In the genomic region with DNA sequence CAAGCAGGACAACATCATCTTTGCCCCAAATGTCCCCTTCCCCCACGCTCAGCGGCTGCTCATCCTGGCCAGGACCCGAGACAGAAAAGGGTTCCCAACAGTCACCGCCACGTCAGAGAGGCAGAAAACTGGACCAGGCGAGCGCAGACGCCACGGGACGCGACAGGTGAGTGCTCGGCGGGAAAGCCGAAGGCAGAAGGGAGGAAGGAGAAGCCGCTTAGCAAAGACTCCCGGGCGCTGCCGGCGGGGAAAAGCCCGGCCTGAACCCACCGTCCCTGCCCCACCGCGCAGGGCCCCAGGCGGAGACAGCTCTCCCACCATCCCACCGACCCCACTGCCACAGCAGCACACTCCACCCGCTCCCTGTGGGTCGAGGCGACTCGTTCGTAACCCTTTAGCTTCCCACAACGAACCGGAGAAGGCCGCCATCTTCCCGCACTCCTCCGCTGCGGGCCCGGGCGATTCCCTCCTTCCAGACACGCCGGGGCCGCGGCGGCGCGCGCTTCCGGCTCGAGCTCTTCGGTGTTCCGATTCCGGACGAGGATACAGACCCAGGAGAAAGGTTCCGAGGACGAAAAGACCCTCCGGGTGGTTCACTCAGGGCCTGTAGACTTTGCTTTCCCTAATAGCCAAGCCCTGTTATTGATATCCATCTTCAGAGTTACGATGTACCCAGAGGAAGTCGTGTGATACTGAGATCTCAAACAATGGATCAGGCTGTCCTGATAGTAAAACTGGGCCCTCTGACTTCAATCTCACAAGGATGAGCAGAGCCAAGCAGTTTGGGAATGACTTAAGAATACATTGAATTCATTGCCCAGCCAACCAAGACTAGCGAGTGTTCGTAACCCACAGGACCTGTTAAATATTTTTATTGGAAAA, we compare ENCODE assay signal across 8 mouse cellular contexts. TPM values are rescaled to one million over a fixed set of nuclear protein-coding genes. Genes with fewer than 3 reads are reported as not detected.
DNase-seq lines count a peak whose midpoint lies in the region; ATAC-seq and TF ChIP-seq lines count a peak whose summit lies in the region.

Gene Ddx1, minus strand, starts transcription at position 523 of the 882 bp plus-strand sequence.

- WGBS in forebrain, postnatal 0 days = 4% methylated on average over 59 of the region's 59 CpGs
- 2% methylated on average over 59 of the region's 59 CpGs for WGBS in lung, embryonic 15.5 days

- peaks cover 30% of the 10 kb centered on the region for H3K36me3 ChIP-seq in G1E (replicated peaks)
- H3K36me3 ChIP-seq in forebrain, postnatal 0 days (ENCODE audit: insufficient read depth) = peaks cover 5% of the 10 kb centered on the region
- peaks cover 8% of the 10 kb centered on the region for H3K36me3 ChIP-seq in lung, embryonic 15.5 days

- peak within 1 kb of the TSS; percentile 84 for H3K27ac ChIP-seq in forebrain, postnatal 0 days (ENCODE audit: low read depth, low read length)
- H3K27ac ChIP-seq in lung, embryonic 15.5 days = peak within 1 kb of the TSS; percentile 80

- ATAC-seq in G1E (ENCODE audit: extremely low read depth, insufficient number of reproducible peaks, low FRiP score, poor library complexity, severe bottlenecking) = peak; percentile 87
- ATAC-seq in forebrain, postnatal 0 days = peak; percentile 97
- peak; percentile 92 for ATAC-seq in lung, embryonic 15.5 days (ENCODE audit: borderline replicate concordance, extremely low read depth, low FRiP score, low TSS enrichment)

- DNase-seq in G1E (ENCODE audit: low spot score) = peak; percentile 72
- DNase-seq in cerebellum, adult 18-20 months = peak; percentile 76 to 88
- DNase-seq in forebrain, postnatal 0 days = peak; percentile 93
- DNase-seq in heart, postnatal 4 days = peak; percentile 86
- DNase-seq in layer of hippocampus, adult 8-10 months (ENCODE audit: low spot score in 2 of 2) = peak; percentile 66 to 82
- DNase-seq in ovary, adult 18-20 months (ENCODE audit: low spot score) = peak; percentile 56
- DNase-seq in thymus, postnatal 0 days (ENCODE audit: low spot score) = peak; percentile 76

- H3K27me3 ChIP-seq in G1E (ENCODE audit: insufficient read depth, low read length) = peaks cover 2% of the 10 kb centered on the region
- H3K27me3 ChIP-seq in forebrain, postnatal 0 days (ENCODE audit: insufficient read depth, low read length) = no peaks in the 10 kb centered on the region
- H3K27me3 ChIP-seq in lung, embryonic 15.5 days = no peaks in the 10 kb centered on the region

- peak within 1 kb of the TSS; percentile 93 for H3K9ac ChIP-seq in forebrain, postnatal 0 days
- peak within 1 kb of the TSS; percentile 68 for H3K9ac ChIP-seq in lung, embryonic 15.5 days

- peaks cover 23% of the 10 kb centered on the region for H3K4me1 ChIP-seq in G1E (ENCODE audit: insufficient read depth, low read depth, low read length)
- peaks cover 6% of the 10 kb centered on the region; the same call in 1 of the 2 replicates for H3K4me1 ChIP-seq in forebrain, postnatal 0 days (ENCODE audit: insufficient read depth)
- 0 out of 2 replicates have a peak, but pooled peaks cover 10% of the 10 kb centered on the region for H3K4me1 ChIP-seq in lung, embryonic 15.5 days

- peak within 1 kb of the TSS; percentile 93 for H3K4me3 ChIP-seq in G1E (ENCODE audit: low read depth, low read length)
- H3K4me3 ChIP-seq in forebrain, postnatal 0 days (ENCODE audit: low read depth, low read length) = peak within 1 kb of the TSS; percentile 78
- peak within 1 kb of the TSS; percentile 68 for H3K4me3 ChIP-seq in lung, embryonic 15.5 days

- TF ChIP-seq CTCF in G1E (IDR thresholded peaks at IDR 0.05; ENCODE audit: low read depth, low read length) = no peak
- no peak for TF ChIP-seq CTCF in forebrain, postnatal 0 days (IDR thresholded peaks at IDR 0.05; ENCODE audit: low read depth)

- H3K4me2 ChIP-seq in forebrain, postnatal 0 days (ENCODE audit: low read depth) = peak within 1 kb of the TSS; percentile 54
- H3K4me2 ChIP-seq in lung, embryonic 15.5 days = peak within 1 kb of the TSS; percentile 54

- no peaks in the 10 kb centered on the region for H3K9me3 ChIP-seq in G1E (replicated peaks)
- H3K9me3 ChIP-seq in forebrain, postnatal 0 days (ENCODE audit: low read length) = no peaks in the 10 kb centered on the region
- no peaks in the 10 kb centered on the region for H3K9me3 ChIP-seq in lung, embryonic 15.5 days

RNA-seq across cellular contexts. Expression of gene Ddx1, which starts in this region (rescaled TPM):
- 138 and 166 TPM in 2 replicates for total RNA-seq in G1E (2014; fragmentation: Nextera tagmentation)
- total RNA-seq in G1E (2017) = 173 and 181 TPM in 2 replicates
- polyA plus RNA-seq in G1E (2012) = 7.0 and 8.0 TPM in 2 replicates
- total RNA-seq in forebrain, postnatal 0 days (2014; rRNA removed) = 61.6 and 81.1 TPM in 2 replicates
- polyA plus RNA-seq in forebrain, postnatal 0 days (2015; fragmentation: Nextera tagmentation; extraction: Ambion mirVana) = 119 and 137 TPM in 2 replicates
- 10 to 100 TPM; 92.6 to 95.4 TPM for total RNA-seq in heart, postnatal 4 days (2021)
- 100 to 1,000 TPM; 125 to 141 (median 126) TPM for total RNA-seq in layer of hippocampus, adult 8-10 months (2022)
- polyA plus RNA-seq in lung, embryonic 15.5 days (2015; fragmentation: Nextera tagmentation; extraction: Ambion mirVana) = 141 and 142 TPM in 2 replicates
- 83.9 and 95.3 TPM in 2 replicates for polyA plus RNA-seq in thymus, postnatal 0 days (2015; fragmentation: Nextera tagmentation; extraction: Ambion mirVana)

Comparison
In these comparisons a context has a peak if more than half of its experiments do, and no peak if none do; other contexts are left out.
1. Peak in every context shown above with its lines: DNase-seq, ATAC-seq, H3K4me3 ChIP-seq and H3K27ac ChIP-seq.